ENCODE assay signal across 9 mouse cellular contexts in the genomic region with DNA sequence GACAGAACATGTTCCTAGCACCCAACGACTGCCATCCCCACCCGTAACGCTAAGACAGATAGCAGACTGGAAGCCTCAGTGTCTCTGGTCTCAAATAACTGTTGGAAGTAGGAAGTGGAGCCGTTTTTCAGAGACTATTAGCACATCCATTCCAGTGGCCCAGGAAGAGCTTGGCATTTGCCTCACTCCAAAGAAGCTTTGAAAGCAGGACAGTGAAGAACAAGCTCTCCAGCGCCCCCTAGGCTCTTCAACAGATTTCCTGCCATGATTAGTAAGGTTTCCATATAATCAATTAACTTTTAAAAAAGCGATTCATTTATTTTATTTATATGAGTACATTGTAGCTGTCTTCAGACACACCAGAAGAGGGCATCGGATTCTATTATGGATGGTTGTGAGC. TPM values are rescaled to one million over a fixed set of nuclear protein-coding genes. Genes with fewer than 3 reads are reported as not detected.
DNase-seq lines count a peak whose midpoint lies in the region; ATAC-seq and TF ChIP-seq lines count a peak whose summit lies in the region.
"Had no signal": no experiment of that assay in that cellular context is flagged by ENCODE, and none has a peak within 500 bp of the region (broad histone marks: within the 10 kb centered on the region; RNA-seq: fewer than 3 reads in every experiment).

No protein-coding gene starts in this region.

- H3K9ac ChIP-seq in kidney, embryonic 15.5 days, result no peak overlapping the region
- H3K9ac ChIP-seq: limb, embryonic 15.5 days had no signal

- no peak overlapping the region for H3K27ac ChIP-seq in kidney, embryonic 15.5 days

- H3K4me2 ChIP-seq in kidney, embryonic 15.5 days, result no peak overlapping the region
- H3K4me2 ChIP-seq: limb, embryonic 15.5 days had no signal

- no peaks in the 10 kb centered on the region for H3K27me3 ChIP-seq in kidney, embryonic 15.5 days
- H3K27me3 ChIP-seq in E14TG2a.4 (ENCODE audit: insufficient read depth, low read length), result peaks cover 6% of the 10 kb centered on the region; the same call in 1 of the 2 replicates
- H3K27me3 ChIP-seq: limb, embryonic 15.5 days had no signal

- peak; percentile 65 for TF ChIP-seq CTCF in E14TG2a.4 (conservative IDR thresholded peaks at IDR 0.05; ENCODE audit: low read length)

- WGBS in kidney, embryonic 15.5 days, result 45% methylated on average over 7 of the region's 7 CpGs

- H3K4me3 ChIP-seq in kidney, embryonic 15.5 days (replicated peaks), result no peak overlapping the region
- no peak overlapping the region for H3K4me3 ChIP-seq in E14TG2a.4 (replicated peaks; ENCODE audit: low read length)
- H3K4me3 ChIP-seq: limb, embryonic 15.5 days had no signal

- H3K9me3 ChIP-seq in kidney, embryonic 15.5 days (replicated peaks), result no peaks in the 10 kb centered on the region
- H3K9me3 ChIP-seq in E14TG2a.4 (ENCODE audit: low read length), result no peaks in the 10 kb centered on the region
- H3K9me3 ChIP-seq: limb, embryonic 15.5 days had no signal

- H3K4me1 ChIP-seq in kidney, embryonic 15.5 days, result peaks cover 11% of the 10 kb centered on the region; the same call in 1 of the 2 replicates
- peaks cover 10% of the 10 kb centered on the region for H3K4me1 ChIP-seq in E14TG2a.4 (replicated peaks; ENCODE audit: low read depth, low read length)

- no peak for ATAC-seq in kidney, embryonic 15.5 days (replicated peaks; ENCODE audit: low FRiP score)

- H3K36me3 ChIP-seq in kidney, embryonic 15.5 days, result no peaks in the 10 kb centered on the region
- H3K36me3 ChIP-seq in E14TG2a.4 (ENCODE audit: insufficient read depth, low read length), result no peaks in the 10 kb centered on the region
- H3K36me3 ChIP-seq: limb, embryonic 15.5 days had no signal

- DNase-seq in kidney, adult 18-20 months, result peak; percentile 15
- DNase-seq in adipocyte (ENCODE audit: low spot score), result peak; percentile 26
- peak; percentile 65 for DNase-seq in induced T-regulatory cell, adult 2 months (ENCODE audit: low read depth)
- peak; percentile 60 for DNase-seq in thymus, postnatal 4 days
- no peak for DNase-seq in ovary, adult 18-20 months (ENCODE audit: low spot score)
- no peak for DNase-seq in cerebellum, adult 9-11 months

RNA-seq across cellular contexts. Expression of a gene that starts 28.6 kb away (rescaled TPM):
- 0.28 and 0.65 TPM in 2 replicates for polyA plus RNA-seq in kidney, embryonic 15.5 days (2015; fragmentation: Nextera tagmentation; extraction: Ambion mirVana)

RNA-seq across cellular contexts. Expression of a gene that starts 32.7 kb away (rescaled TPM):
- 19.6 and 21.5 TPM in 2 replicates for polyA plus RNA-seq in kidney, embryonic 15.5 days (2015; fragmentation: Nextera tagmentation; extraction: Ambion mirVana)

Comparison
In these comparisons a context has a peak if more than half of its experiments do, and no peak if none do; other contexts are left out.
1. DNase-seq: peak in kidney, adult 18-20 months (single experiment), adipocyte (single experiment), induced T-regulatory cell, adult 2 months (single experiment) and thymus, postnatal 4 days (single experiment); none in ovary, adult 18-20 months (single experiment) and cerebellum, adult 9-11 months (single experiment).